Mouse (Mus musculus) MEL (cell line): ENCODE measurements around the gene Brox. TPM values are rescaled to one million over a fixed set of nuclear protein-coding genes. Genes with fewer than 3 reads are reported as not detected.

Source experiments
- DNase-seq: peaks from one replicate; pipeline ENCODE4 v3.0.0; 2011; ENCODE audit warnings: low read depth, low spot score
- H3K27ac ChIP-seq: 2 replicates; pipeline ENCODE4 v1.5.1; 2012; ENCODE audit warnings: low read depth, mild to moderate bottlenecking, control low read depth, low read length, moderate library complexity; ENCODE audit not compliant: control insufficient read depth
- H3K27me3 ChIP-seq, 2 experiments: fragments of 150-350 bp in 1 of 2; sonication (generic) in 1 of 2; 2 replicates each; pipeline ENCODE4 v1.6.1; 2012; ENCODE audit warnings: low read length in 2 of 2, mild to moderate bottlenecking in 2 of 2, improper control_type of control experiment in 1 of 2, moderate library complexity in 1 of 2; ENCODE audit not compliant: insufficient read depth in 2 of 2, control insufficient read depth in 1 of 2
- H3K36me3 ChIP-seq, 2 experiments: 2 replicates each; pipeline ENCODE4 v1.6.1; 2012 to 2014; ENCODE audit warnings: low read length in 2 of 2, improper control_type of control experiment in 1 of 2, inconsistent platforms in 1 of 2, mild to moderate bottlenecking in 1 of 2; ENCODE audit not compliant: insufficient read depth in 2 of 2, control insufficient read depth in 1 of 2
- H3K4me1 ChIP-seq, 2 experiments: fragments of 150-350 bp in 1 of 2; sonication (generic) in 1 of 2; 2 replicates each; pipeline ENCODE4 v1.6.1; 2012; ENCODE audit warnings: low read length in 2 of 2, improper control_type of control experiment in 1 of 2, mild to moderate bottlenecking in 1 of 2; ENCODE audit not compliant: insufficient read depth in 2 of 2, control insufficient read depth in 1 of 2
- H3K4me3 ChIP-seq, 2 experiments: fragments of 150-350 bp in 1 of 2; sonication (generic) in 1 of 2; 2 replicates each; pipeline ENCODE4 v1.5.1; 2012; ENCODE audit warnings: low read depth in 2 of 2, low read length in 2 of 2, mild to moderate bottlenecking in 2 of 2, moderate library complexity in 2 of 2, control low read depth in 1 of 2, improper control_type of control experiment in 1 of 2; ENCODE audit not compliant: control insufficient read depth in 1 of 2, insufficient read depth in 1 of 2
- H3K79me2 ChIP-seq: 2 replicates; pipeline ENCODE4 v1.6.1; 2012; ENCODE audit warnings: mild to moderate bottlenecking, low read length, moderate library complexity; ENCODE audit not compliant: control insufficient read depth, poor library complexity, insufficient read depth
- H3K9ac ChIP-seq: 2 replicates; pipeline ENCODE4 v1.6.1; 2012; ENCODE audit warnings: low read depth, mild to moderate bottlenecking, control low read depth, low read length, moderate library complexity; ENCODE audit not compliant: control insufficient read depth, poor library complexity, severe bottlenecking
- H3K9me3 ChIP-seq: fragments of 150-350 bp; sonication (generic); replicated peaks from 2 replicates; pipeline ENCODE4 v1.6.1; 2012; ENCODE audit warnings: mild to moderate bottlenecking, low read length, improper control_type of control experiment, moderate library complexity; ENCODE audit not compliant: insufficient read depth
- BHLHE40 ChIP-seq: IDR thresholded peaks from 2 replicates; pipeline ENCODE4 v1.6.1; 2012; ENCODE audit warnings: low read depth, mild to moderate bottlenecking, inconsistent platforms, low read length, improper control_type of control experiment, borderline replicate concordance
- CHD2 ChIP-seq: IDR thresholded peaks from 2 replicates; pipeline ENCODE4 v1.6.1; 2011; ENCODE audit warnings: low read length, improper control_type of control experiment
- E2F4 ChIP-seq: IDR thresholded peaks from 2 replicates; pipeline ENCODE4 v1.6.1; 2011; ENCODE audit warnings: low read depth, low read length, improper control_type of control experiment, borderline replicate concordance
- EP300 ChIP-seq, 2 experiments: IDR thresholded peaks; 2 replicates each; pipeline ENCODE4 v1.6.1; 2011; ENCODE audit warnings: improper control_type of control experiment in 2 of 2, low read length in 2 of 2, low read depth in 1 of 2, mild to moderate bottlenecking in 1 of 2
- GABPA ChIP-seq: IDR thresholded peaks from 2 replicates; pipeline ENCODE4 v1.6.1; 2012; ENCODE audit warnings: low read depth, mild to moderate bottlenecking, inconsistent platforms, low read length, improper control_type of control experiment, moderate library complexity
- GATA1 ChIP-seq: IDR thresholded peaks from 2 replicates; pipeline ENCODE4 v1.6.1; 2011; ENCODE audit warnings: low read depth, low read length, improper control_type of control experiment
- HCFC1 ChIP-seq: IDR thresholded peaks from 2 replicates; pipeline ENCODE4 v1.6.1; 2012; ENCODE audit warnings: low read depth, mild to moderate bottlenecking, inconsistent platforms, low read length, improper control_type of control experiment, moderate library complexity
- MAFK ChIP-seq: IDR thresholded peaks from 2 replicates; pipeline ENCODE4 v1.6.1; 2011; ENCODE audit warnings: low read depth, mild to moderate bottlenecking, low read length, improper control_type of control experiment, borderline replicate concordance
- MAX ChIP-seq: IDR thresholded peaks from 2 replicates; pipeline ENCODE4 v1.6.1; 2011; ENCODE audit warnings: low read length, improper control_type of control experiment
- MAZ ChIP-seq: IDR thresholded peaks from 2 replicates; pipeline ENCODE4 v1.6.1; 2012; ENCODE audit warnings: low read depth, mild to moderate bottlenecking, inconsistent platforms, low read length, improper control_type of control experiment
- MEF2A ChIP-seq: IDR thresholded peaks from 2 replicates; pipeline ENCODE4 v1.6.1; 2014; ENCODE audit warnings: low read depth, mild to moderate bottlenecking, inconsistent platforms, low read length, improper control_type of control experiment; ENCODE audit not compliant: poor library complexity, insufficient replicate concordance, severe bottlenecking; ENCODE audit errors: extremely low read depth
- MXI1 ChIP-seq: IDR thresholded peaks from 2 replicates; pipeline ENCODE4 v1.6.1; 2011; ENCODE audit warnings: mild to moderate bottlenecking, low read depth, low read length, improper control_type of control experiment
- MYC ChIP-seq: IDR thresholded peaks from 2 replicates; pipeline ENCODE4 v1.6.1; 2011; ENCODE audit warnings: low read depth, mild to moderate bottlenecking, low read length, improper control_type of control experiment, moderate library complexity
- NELFE ChIP-seq: IDR thresholded peaks from 2 replicates; pipeline ENCODE4 v1.6.1; 2011; ENCODE audit warnings: low read depth, low read length, improper control_type of control experiment
- NRF1 ChIP-seq: IDR thresholded peaks from 2 replicates; pipeline ENCODE4 v1.6.1; 2014; ENCODE audit warnings: low read depth, mild to moderate bottlenecking, inconsistent platforms, low read length, improper control_type of control experiment, moderate library complexity; ENCODE audit not compliant: poor library complexity, insufficient read depth, severe bottlenecking
- POLR2A ChIP-seq, 2 experiments: IDR thresholded peaks; 2 replicates each; pipeline ENCODE4 v1.6.1; 2011 to 2012; ENCODE audit warnings: low read length in 2 of 2, mild to moderate bottlenecking in 2 of 2, control low read depth in 1 of 2, improper control_type of control experiment in 1 of 2, low read depth in 1 of 2, moderate library complexity in 1 of 2; ENCODE audit not compliant: control insufficient read depth in 1 of 2, insufficient read depth in 1 of 2, poor library complexity in 1 of 2
- RAD21 ChIP-seq: IDR thresholded peaks from 2 replicates; pipeline ENCODE4 v1.6.1; 2011; ENCODE audit warnings: mild to moderate bottlenecking, low read depth, low read length, improper control_type of control experiment
- SIN3A ChIP-seq: IDR thresholded peaks from 2 replicates; pipeline ENCODE4 v1.6.1; 2012; ENCODE audit warnings: low read length, improper control_type of control experiment, inconsistent platforms
- TAL1 ChIP-seq: IDR thresholded peaks from 2 replicates; pipeline ENCODE4 v1.6.1; 2012; ENCODE audit warnings: mild to moderate bottlenecking, inconsistent platforms, low read length, moderate library complexity, mixed read lengths
- TBP ChIP-seq: IDR thresholded peaks from 2 replicates; pipeline ENCODE4 v1.8.0; 2011; ENCODE audit warnings: low read depth, low read length, improper control_type of control experiment
- TCF12 ChIP-seq: IDR thresholded peaks from 2 replicates; pipeline ENCODE4 v1.6.1; 2014; ENCODE audit warnings: low read depth, mild to moderate bottlenecking, inconsistent platforms, low read length, improper control_type of control experiment, moderate library complexity
- UBTF ChIP-seq: IDR thresholded peaks from 2 replicates; pipeline ENCODE4 v1.6.1; 2012; ENCODE audit warnings: low read depth, mild to moderate bottlenecking, inconsistent platforms, low read length, improper control_type of control experiment, moderate library complexity, borderline replicate concordance; ENCODE audit not compliant: insufficient read depth
- USF1 ChIP-seq: IDR thresholded peaks from 2 replicates; pipeline ENCODE4 v1.6.1; 2014; ENCODE audit warnings: low read depth, mild to moderate bottlenecking, inconsistent platforms, low read length, improper control_type of control experiment, moderate library complexity
- ZMIZ1 ChIP-seq: IDR thresholded peaks from 2 replicates; pipeline ENCODE4 v1.6.1; 2012; ENCODE audit warnings: low read depth, mild to moderate bottlenecking, inconsistent platforms, low read length, improper control_type of control experiment, moderate library complexity
- ZNF384 ChIP-seq: IDR thresholded peaks from 2 replicates; pipeline ENCODE4 v1.6.1; 2012; ENCODE audit warnings: low read depth, mild to moderate bottlenecking, inconsistent platforms, low read length, improper control_type of control experiment
- polyA plus RNA-seq, 2 experiments: library from polyadenylated mRNA; stranded (reverse) in 1 of 2; unstranded in 1 of 2; fragments of >175 nt in 1 of 2; fragments of >200 nt in 1 of 2; gene quantifications; 2 replicates each; pipeline versions ENCODE4 v1.2.1 to v1.2.4; 2012; ENCODE audit warnings: low replicate concordance in 2 of 2, low read depth in 1 of 2; ENCODE audit not compliant: insufficient read length in 2 of 2, insufficient read depth in 1 of 2, missing spikeins in 1 of 2
- total RNA-seq: library from RNA; depleted of rRNA; stranded (reverse); fragments of 300-350 nt; gene quantifications from 2 replicates; pipeline ENCODE4 v1.2.3, GENCODE M21; 2012

Gene Brox
- total and polyA plus RNA-seq, 3 experiments: 25.4 to 145 (median 28.4) TPM

- Histone ChIP-seq H3K4me3 (no peak overlapping the region), H3K27ac (no peak overlapping the region), H3K9me3 (no peaks in the 10 kb centered on the region), H3K9ac (no peak overlapping the region), H3K79me2 (no peaks in the 10 kb centered on the region), H3K36me3 (no peaks in the 10 kb centered on the region), H3K27me3 (no peaks in the 10 kb centered on the region), H3K4me1 (peaks cover 0 to 2% of the 10 kb centered on the region in 2 experiments; a peak in 1 of 4 replicates)
- TF ChIP-seq BHLHE40 (no peak), MYC (no peak), MXI1 (no peak), TCF12 (no peak; the same call in 1 of the 2 replicates), HCFC1 (no peak), EP300 (IDR thresholded peaks at IDR 0.05; ENCODE audit: low read depth in 1 of 2, low read length in 2 of 2) (peak in 1 of 2 experiments; percentile 28; a peak in 1 of 4 replicates), GABPA (no peak), POLR2A (IDR thresholded peaks at IDR 0.05; ENCODE audit: control insufficient read depth in 1 of 2, insufficient read depth in 1 of 2, low read depth in 1 of 2, low read length in 2 of 2, poor library complexity in 1 of 2) (no peak), SIN3A (no peak), NRF1 (no peak), RAD21 (no peak), ZNF384 (no peak), TAL1 (peak; percentile 28; the same call in 1 of the 2 replicates), NELFE (no peak), MAZ (no peak), MEF2A (no peak), E2F4 (no peak), USF1 (no peak), MAX (no peak), MAFK (no peak), ZMIZ1 (no peak), CHD2 (no peak), TBP (no peak), GATA1 (peak; percentile 41), UBTF (no peak)
- DNase-seq: peak; percentile 58
These were observed 63.9 kb downstream of the Brox start for GRCm38 (mm10) chr1:183232985-183233678.
